Mouse (Mus musculus): ENCODE data around the gene Tas2r139. TPM values are rescaled to one million over a fixed set of nuclear protein-coding genes. Genes with fewer than 3 reads are reported as not detected.
"Not testable (repeated sequence)": the region's sequence is repeated elsewhere in the genome, so short reads cannot be mapped to it uniquely, and the experiment has no call there.

Gene Tas2r139
- not detected in 2 replicates for polyA plus RNA-seq (2014; fragmentation: Nextera tagmentation; extraction: Ambion mirVana)

DNA sequence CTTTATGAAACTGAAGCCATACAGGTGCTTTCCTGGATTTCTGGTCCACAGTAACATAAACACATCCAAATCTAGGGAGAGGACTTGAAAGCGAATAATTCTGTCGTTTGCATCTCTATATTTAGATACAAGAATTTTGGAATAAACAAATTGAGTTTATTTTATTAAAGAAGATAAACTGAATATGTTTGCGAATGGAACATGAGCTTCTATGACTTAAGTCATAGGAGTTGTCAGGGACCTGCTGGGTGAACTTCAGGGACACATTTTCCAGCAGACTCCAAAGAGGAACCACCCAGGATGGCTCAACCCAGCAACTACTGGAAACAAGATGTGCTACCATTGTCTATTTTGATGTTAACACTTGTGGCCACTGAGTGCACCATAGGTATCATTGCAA lies at the start of gene Tas2r139:
Tas2r139 (plus strand) TSS at position 301 of the 400 bp plus-strand sequence.
- H3K27ac ChIP-seq (ENCODE audit: low read length), result no peak within 1 kb of the TSS
- no peaks in the 10 kb centered on the region for H3K9me3 ChIP-seq (ENCODE audit: control insufficient read depth, low read depth, low read length)
- no peak within 1 kb of the TSS for H3K9ac ChIP-seq (replicated peaks; ENCODE audit: low read depth, low read length)
- H3K4me3 ChIP-seq (ENCODE audit: low read depth, low read length), result no peak within 1 kb of the TSS
- no peaks in the 10 kb centered on the region for H3K4me1 ChIP-seq (ENCODE audit: control insufficient read depth, insufficient read depth, low read length)
- 68% methylated on average over 3 of the region's 3 CpGs for WGBS
- H3K27me3 ChIP-seq (ENCODE audit: control insufficient read depth, insufficient read depth, low read length), result no peaks in the 10 kb centered on the region
- ATAC-seq (ENCODE audit: insufficient number of reproducible peaks, insufficient read depth, low FRiP score, low read depth), result no peak
- H3K4me2 ChIP-seq (replicated peaks; ENCODE audit: low read depth, low read length), result no peak within 1 kb of the TSS
- no peaks in the 10 kb centered on the region for H3K36me3 ChIP-seq (ENCODE audit: control insufficient read depth, insufficient read depth, low read length)

DNA sequence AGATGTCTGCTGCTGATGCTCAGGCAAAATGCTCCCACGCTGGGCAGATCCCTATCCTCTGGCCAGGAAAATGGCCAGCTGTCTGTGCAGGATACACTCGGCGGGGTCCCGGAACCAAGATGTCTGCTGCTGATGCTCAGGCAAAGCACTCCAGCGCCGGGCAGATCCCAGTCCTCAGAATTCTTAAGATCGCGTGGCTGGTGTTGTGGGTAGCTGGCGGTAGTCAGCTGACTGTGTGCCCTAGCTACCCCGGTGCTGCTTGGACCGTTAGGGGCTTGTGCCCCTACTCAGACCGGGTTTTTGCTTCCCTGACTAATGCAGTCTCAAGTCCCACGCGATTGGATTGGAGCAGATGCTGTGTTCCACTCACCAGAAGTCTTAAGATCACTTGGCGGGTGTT lies 10.4 kb downstream of the Tas2r139 start:
- H3K4me1 ChIP-seq (ENCODE audit: control insufficient read depth, insufficient read depth, low read length); H3K4me3 ChIP-seq (ENCODE audit: low read depth, low read length); ATAC-seq (ENCODE audit: insufficient number of reproducible peaks, insufficient read depth, low FRiP score, low read depth); H3K36me3 ChIP-seq (ENCODE audit: control insufficient read depth, insufficient read depth, low read length); H3K4me2 ChIP-seq (replicated peaks; ENCODE audit: low read depth, low read length); H3K27me3 ChIP-seq (ENCODE audit: control insufficient read depth, insufficient read depth, low read length); H3K9me3 ChIP-seq (ENCODE audit: control insufficient read depth, low read depth, low read length); H3K27ac ChIP-seq (ENCODE audit: low read length); H3K9ac ChIP-seq (replicated peaks; ENCODE audit: low read depth, low read length): not testable (repeated sequence)
- 73% methylated on average over 15 of the region's 15 CpGs for WGBS

DNA sequence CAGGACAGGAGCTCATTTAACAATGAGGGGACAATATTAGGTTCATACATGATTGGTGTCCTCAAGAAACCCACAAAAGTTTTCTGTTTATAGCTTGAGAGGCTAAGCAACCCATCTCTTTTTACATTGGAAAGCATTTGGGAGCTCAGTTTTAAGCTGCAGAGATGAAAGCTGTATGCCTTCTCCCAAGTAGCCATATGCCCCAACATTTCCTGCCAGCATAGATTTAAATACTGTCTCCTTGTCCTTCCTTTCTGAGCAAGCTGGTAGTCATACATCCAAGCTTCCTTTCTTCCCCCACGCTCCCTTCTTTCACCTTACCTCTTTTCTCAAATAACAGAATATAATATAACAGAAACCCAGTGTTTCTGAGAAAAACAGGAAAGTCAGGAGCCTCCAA lies 41.7 kb downstream of the Tas2r139 start:
- Histone ChIP-seq H3K9me3 (ENCODE audit: control insufficient read depth, low read depth, low read length) (no peaks in the 10 kb centered on the region), H3K4me2 (replicated peaks; ENCODE audit: low read depth, low read length) (no peak overlapping the region), H3K27me3 (ENCODE audit: control insufficient read depth, insufficient read depth, low read length) (no peaks in the 10 kb centered on the region), H3K4me1 (ENCODE audit: control insufficient read depth, insufficient read depth, low read length) (no peaks in the 10 kb centered on the region), H3K36me3 (ENCODE audit: control insufficient read depth, insufficient read depth, low read length) (no peaks in the 10 kb centered on the region), H3K27ac (ENCODE audit: low read length) (no peak overlapping the region), H3K9ac (replicated peaks; ENCODE audit: low read depth, low read length) (no peak overlapping the region), H3K4me3 (ENCODE audit: low read depth, low read length) (no peak overlapping the region)
- WGBS, result 59% methylated on average over 1 of the region's 1 CpGs
- no peak for ATAC-seq (ENCODE audit: insufficient number of reproducible peaks, insufficient read depth, low FRiP score, low read depth)

DNA sequence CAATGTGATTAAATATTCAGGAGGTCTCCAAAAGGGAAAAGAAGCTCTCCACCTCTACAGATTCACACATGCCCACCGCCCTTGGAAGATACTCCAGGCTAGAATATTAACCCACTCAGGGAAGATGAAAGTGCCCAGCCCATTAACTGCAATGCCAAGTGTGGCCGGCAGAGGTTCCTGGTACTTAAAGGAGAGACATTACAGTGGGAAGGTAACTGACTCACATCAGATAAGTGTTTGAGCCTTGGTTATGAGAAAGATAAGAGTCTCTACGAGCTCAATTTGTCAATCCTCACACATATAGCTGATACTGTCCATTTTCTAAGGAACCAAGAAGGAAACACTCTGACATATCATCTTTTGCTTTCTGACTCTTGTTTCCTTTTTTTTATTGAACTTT lies 45.5 kb downstream of the Tas2r139 start:
- no peaks in the 10 kb centered on the region for H3K27me3 ChIP-seq (ENCODE audit: control insufficient read depth, insufficient read depth, low read length)
- no peak overlapping the region for H3K9ac ChIP-seq (replicated peaks; ENCODE audit: low read depth, low read length)
- H3K4me2 ChIP-seq (replicated peaks; ENCODE audit: low read depth, low read length), result no peak overlapping the region
- no peak for ATAC-seq (ENCODE audit: insufficient number of reproducible peaks, insufficient read depth, low FRiP score, low read depth)
- 47% methylated on average over 3 of the region's 3 CpGs for WGBS
- H3K36me3 ChIP-seq (ENCODE audit: control insufficient read depth, insufficient read depth, low read length), result no peaks in the 10 kb centered on the region
- H3K9me3 ChIP-seq (ENCODE audit: control insufficient read depth, low read depth, low read length), result no peaks in the 10 kb centered on the region
- H3K4me3 ChIP-seq (ENCODE audit: low read depth, low read length), result no peak overlapping the region
- no peaks in the 10 kb centered on the region for H3K4me1 ChIP-seq (ENCODE audit: control insufficient read depth, insufficient read depth, low read length)
- H3K27ac ChIP-seq (ENCODE audit: low read length), result no peak overlapping the region

Other genes with a start within 250 kb of the Tas2r139 start
- not detected in 2 replicates for gene Sval1, start 189.3 kb upstream of the Tas2r139 start, polyA plus RNA-seq (2014; fragmentation: Nextera tagmentation; extraction: Ambion mirVana)
- gene Sval3, start 172.8 kb upstream of the Tas2r139 start, polyA plus RNA-seq (2014; fragmentation: Nextera tagmentation; extraction: Ambion mirVana), result not detected in 2 replicates
- not detected in 2 replicates for gene Sva, start 102.5 kb upstream of the Tas2r139 start, polyA plus RNA-seq (2014; fragmentation: Nextera tagmentation; extraction: Ambion mirVana)
- gene Tas2r144, start 74.4 kb downstream of the Tas2r139 start, polyA plus RNA-seq (2014; fragmentation: Nextera tagmentation; extraction: Ambion mirVana), result not detected in 2 replicates
- 19.5 and 22.1 TPM in 2 replicates for gene Gstk1, start 105.0 kb downstream of the Tas2r139 start, polyA plus RNA-seq (2014; fragmentation: Nextera tagmentation; extraction: Ambion mirVana)
- gene Tmem139, start 121.0 kb downstream of the Tas2r139 start, polyA plus RNA-seq (2014; fragmentation: Nextera tagmentation; extraction: Ambion mirVana), result 2.6 and 2.8 TPM in 2 replicates
- 58.8 and 59.5 TPM in 2 replicates for gene Casp2, start 124.0 kb downstream of the Tas2r139 start, polyA plus RNA-seq (2014; fragmentation: Nextera tagmentation; extraction: Ambion mirVana)
- gene Clcn1, start 145.7 kb downstream of the Tas2r139 start, polyA plus RNA-seq (2014; fragmentation: Nextera tagmentation; extraction: Ambion mirVana), result 0.53 TPM in 1 of 2 replicates, not detected in the other
- gene Fam131b, start 183.7 kb downstream of the Tas2r139 start, polyA plus RNA-seq (2014; fragmentation: Nextera tagmentation; extraction: Ambion mirVana), result 0.34 and 0.48 TPM in 2 replicates
- gene Zyx, start 208.7 kb downstream of the Tas2r139 start, polyA plus RNA-seq (2014; fragmentation: Nextera tagmentation; extraction: Ambion mirVana), result 112 and 117 TPM in 2 replicates
- gene Epha1, start 232.3 kb downstream of the Tas2r139 start, polyA plus RNA-seq (2014; fragmentation: Nextera tagmentation; extraction: Ambion mirVana), result 4.0 and 5.3 TPM in 2 replicates

All from stomach, embryonic 14.5 days (tissue).